Mouse (Mus musculus) heart, adult 2 months (tissue): ENCODE measurements around the gene Pcdh15. TPM values are rescaled to one million over a fixed set of nuclear protein-coding genes. Genes with fewer than 3 reads are reported as not detected.

ENCODE experiments used
- DNase-seq, 2 experiments: peaks; one replicate each; pipeline ENCODE4 v3.0.0; 2021
- H3K27ac ChIP-seq: fragments of 200-600 bp; 2 replicates; pipeline ENCODE4 v1.8.1; 2022
- H3K27me3 ChIP-seq: fragments of 200-500 bp; 2 replicates; pipeline ENCODE4 v1.6.1; 2012; ENCODE audit warnings: mild to moderate bottlenecking, low read length, inconsistent platforms, mixed read lengths; ENCODE audit not compliant: control insufficient read depth, insufficient read depth
- H3K36me3 ChIP-seq: fragments of 200-500 bp; 2 replicates; pipeline ENCODE4 v1.6.1; 2012; ENCODE audit warnings: low read length, inconsistent platforms; ENCODE audit not compliant: control insufficient read depth, insufficient read depth
- H3K4me1 ChIP-seq: fragments of 200-500 bp; 2 replicates; pipeline ENCODE4 v1.6.1; 2011; ENCODE audit warnings: low read length; ENCODE audit not compliant: control insufficient read depth, insufficient read depth
- H3K4me3 ChIP-seq: fragments of 200-600 bp; 2 replicates; pipeline ENCODE4 v1.8.1; 2022
- H3K79me2 ChIP-seq: fragments of 200-500 bp; replicated peaks from 2 replicates; pipeline ENCODE4 v1.6.1; 2012; ENCODE audit warnings: mild to moderate bottlenecking, inconsistent platforms, low read length, moderate library complexity, mixed read lengths; ENCODE audit not compliant: control insufficient read depth, insufficient read depth
- H3K9ac ChIP-seq: fragments of 200-500 bp; 2 replicates; pipeline ENCODE4 v1.6.1; 2012; ENCODE audit warnings: low read depth, mild to moderate bottlenecking, control low read depth, inconsistent platforms, low read length, mixed read lengths
- CTCF ChIP-seq: fragments of 200-600 bp; IDR thresholded peaks from 2 replicates; pipeline ENCODE4 v1.8.1; 2022; ENCODE audit warnings: antibody characterized with exemption, mild to moderate bottlenecking, moderate library complexity
- EP300 ChIP-seq: fragments of 200-500 bp; IDR thresholded peaks from 2 replicates; pipeline ENCODE4 v1.6.1; 2011; ENCODE audit warnings: low read depth, low read length, control low read depth; ENCODE audit not compliant: insufficient read depth
- POLR2A ChIP-seq: fragments of 200-500 bp; IDR thresholded peaks from 2 replicates; pipeline ENCODE4 v1.6.1; 2011; ENCODE audit warnings: mild to moderate bottlenecking, low read depth, low read length, control low read depth; ENCODE audit not compliant: insufficient read depth
- WGBS: fragments of 180-500 bp; shearing (Covaris S2); methylation state at CpG from one replicate; pipeline ENCODE4 v1.1.7; 2018; 5-methylcytosine and 5-hydroxymethylcytosine counted together
- intact Hi-C: fragments of 180-260 bp; cut with DNase I; formaldehyde crosslinking; loops from one replicate; pipeline ENCODE4 v1.15.1; 2025
- polyA plus RNA-seq: library from polyadenylated mRNA; depleted of rRNA; stranded (reverse); fragments of >200 nt; gene quantifications from 2 replicates; pipeline ENCODE4 v1.2.3, GENCODE M21; 2012
- total RNA-seq, 2 experiments: library from RNA; stranded (reverse); gene quantifications; 2 replicates each; pipeline ENCODE4 v1.2.3; 2021

Gene Pcdh15
- total and polyA plus RNA-seq, 3 experiments, result 0.61 to 0.89 (median 0.68) TPM

- intact Hi-C loops, result no loop called here
- DNase-seq, result no peak
- no peak overlapping the region for H3K4me3 ChIP-seq
- H3K27ac ChIP-seq, result no peak overlapping the region
- no peaks in the 10 kb centered on the region for H3K27me3 ChIP-seq
- no peaks in the 10 kb centered on the region for H3K36me3 ChIP-seq
- no peaks in the 10 kb centered on the region for H3K79me2 ChIP-seq
- H3K4me1 ChIP-seq, result no peaks in the 10 kb centered on the region
- no peak overlapping the region for H3K9ac ChIP-seq
- 49% methylated on average over 9 of the region's 9 CpGs for WGBS
- TF ChIP-seq EP300 (no peak), CTCF (no peak), POLR2A (no peak)
Observed at GRCm38 (mm10) chr10:74053059-74053458, 953.9 kb downstream of the Pcdh15 start.

- no peaks in the 10 kb centered on the region for H3K36me3 ChIP-seq
- 76% methylated on average over 4 of the region's 4 CpGs for WGBS
Observed at GRCm38 (mm10) chr10:74086653-74087052, 987.5 kb downstream of the Pcdh15 start.

GRCm38 (mm10) chr10:74098296-74098695 lies 999.2 kb downstream of the Pcdh15 start:
- no peak overlapping the region for H3K9ac ChIP-seq
- WGBS, result 70% methylated on average over 1 of the region's 1 CpGs
- H3K79me2 ChIP-seq, result no peaks in the 10 kb centered on the region
- no peak for TF ChIP-seq CTCF
- TF ChIP-seq POLR2A, result no peak
- TF ChIP-seq EP300, result no peak
- no peaks in the 10 kb centered on the region for H3K36me3 ChIP-seq
- intact Hi-C loops, result no loop called here
- H3K4me3 ChIP-seq, result no peak overlapping the region
- H3K27me3 ChIP-seq, result no peaks in the 10 kb centered on the region
- no peak overlapping the region for H3K27ac ChIP-seq
- DNase-seq, result no peak
- no peaks in the 10 kb centered on the region for H3K4me1 ChIP-seq

More at GRCm38 (mm10) chr10:74086653-74087052, 987.5 kb downstream of the Pcdh15 start:
- DNase-seq, result no peak
- no peaks in the 10 kb centered on the region for H3K27me3 ChIP-seq
- no peak overlapping the region for H3K27ac ChIP-seq
- no peaks in the 10 kb centered on the region for H3K79me2 ChIP-seq
- intact Hi-C loops, result no loop called here
- no peak overlapping the region for H3K4me3 ChIP-seq
- H3K4me1 ChIP-seq, result no peaks in the 10 kb centered on the region
- no peak overlapping the region for H3K9ac ChIP-seq
- TF ChIP-seq POLR2A (no peak), CTCF (no peak), EP300 (no peak)

GRCm38 (mm10) chr10:74114107-74114506 lies 1015.0 kb downstream of the Pcdh15 start:
- Histone ChIP-seq H3K27me3 (no peaks in the 10 kb centered on the region), H3K4me1 (no peaks in the 10 kb centered on the region), H3K4me3 (no peak overlapping the region), H3K79me2 (no peaks in the 10 kb centered on the region), H3K36me3 (no peaks in the 10 kb centered on the region), H3K27ac (no peak overlapping the region), H3K9ac (no peak overlapping the region)
- 61% methylated on average over 1 of the region's 1 CpGs for WGBS
- TF ChIP-seq EP300, result no peak
- TF ChIP-seq POLR2A, result no peak
- no peak for TF ChIP-seq CTCF
- DNase-seq, result no peak
- intact Hi-C loops, result no loop called here

GRCm38 (mm10) chr10:74116817-74117216 lies 1017.7 kb downstream of the Pcdh15 start:
- 33% methylated on average over 1 of the region's 1 CpGs for WGBS

GRCm38 (mm10) chr10:74123421-74123820 lies 1024.3 kb downstream of the Pcdh15 start:
- Histone ChIP-seq H3K79me2 (no peaks in the 10 kb centered on the region), H3K36me3 (no peaks in the 10 kb centered on the region), H3K27me3 (no peaks in the 10 kb centered on the region), H3K4me1 (no peaks in the 10 kb centered on the region), H3K27ac (no peak overlapping the region), H3K4me3 (no peak overlapping the region), H3K9ac (no peak overlapping the region)
- 73% methylated on average over 4 of the region's 4 CpGs for WGBS
- DNase-seq, result no peak
- TF ChIP-seq EP300 (no peak), POLR2A (no peak), CTCF (no peak)
- intact Hi-C loops, result no loop called here

More at GRCm38 (mm10) chr10:74116817-74117216, 1017.7 kb downstream of the Pcdh15 start:
- no peaks in the 10 kb centered on the region for H3K79me2 ChIP-seq
- H3K4me1 ChIP-seq, result no peaks in the 10 kb centered on the region
- no peak for DNase-seq
- no peak overlapping the region for H3K27ac ChIP-seq
- TF ChIP-seq EP300 (no peak), CTCF (no peak), POLR2A (no peak)
- no peaks in the 10 kb centered on the region for H3K36me3 ChIP-seq
- intact Hi-C loops, result no loop called here
- H3K9ac ChIP-seq, result no peak overlapping the region
- H3K27me3 ChIP-seq, result no peaks in the 10 kb centered on the region
- no peak overlapping the region for H3K4me3 ChIP-seq
